Mouse (Mus musculus): ENCODE measurements at regions not wholly inside any gene's neighbourhood (a gene's known extent, or its start where the extent isn't known, plus 50 kb on each side); places are given as distances from the start of the nearest gene placed in this dataset.

- peak; percentile 3 for DNase-seq (ENCODE audit: extremely low read depth, low read depth, low spot score)
- no peak overlapping the region for H3K4me3 ChIP-seq (ENCODE audit: insufficient read depth, low read depth, low read length)
- no peaks in the 10 kb centered on the region for H3K36me3 ChIP-seq (ENCODE audit: control insufficient read depth, insufficient read depth, low read length)
- no peak overlapping the region for H3K9ac ChIP-seq (ENCODE audit: low read depth, low read length)
- H3K79me2 ChIP-seq (ENCODE audit: control insufficient read depth, insufficient read depth, low read length) = no peaks in the 10 kb centered on the region
- no peak overlapping the region for H3K27ac ChIP-seq (replicated peaks; ENCODE audit: insufficient read depth, low read depth, low read length)
- H3K4me1 ChIP-seq (ENCODE audit: control insufficient read depth, insufficient read depth, low read length) = no peaks in the 10 kb centered on the region
- TF ChIP-seq POLR2A (IDR thresholded peaks at IDR 0.05; ENCODE audit: extremely low read depth, insufficient read depth, low read length) = no peak
- TF ChIP-seq CTCF (IDR thresholded peaks at IDR 0.05; ENCODE audit: low read depth, low read length) = peak; percentile 84
- 35% methylated on average over 13 of the region's 13 CpGs for WGBS
- H3K27me3 ChIP-seq (ENCODE audit: control insufficient read depth, insufficient read depth, low read length) = no peaks in the 10 kb centered on the region
Observed at GRCm38 (mm10) chr1:34642304-34642893, 62.9 kb downstream of the Amer3 start.

- no peaks in the 10 kb centered on the region for H3K79me2 ChIP-seq (ENCODE audit: control insufficient read depth, insufficient read depth, low read length)
- H3K4me3 ChIP-seq (ENCODE audit: insufficient read depth, low read depth, low read length) = no peak overlapping the region
- 88% methylated on average over 10 of the region's 10 CpGs for WGBS
- H3K4me1 ChIP-seq (ENCODE audit: control insufficient read depth, insufficient read depth, low read length) = no peaks in the 10 kb centered on the region
- no peaks in the 10 kb centered on the region for H3K36me3 ChIP-seq (ENCODE audit: control insufficient read depth, insufficient read depth, low read length)
- no peaks in the 10 kb centered on the region for H3K27me3 ChIP-seq (ENCODE audit: control insufficient read depth, insufficient read depth, low read length)
- no peak overlapping the region for H3K27ac ChIP-seq (replicated peaks; ENCODE audit: insufficient read depth, low read depth, low read length)
- TF ChIP-seq CTCF (IDR thresholded peaks at IDR 0.05; ENCODE audit: low read depth, low read length) (no peak), POLR2A (IDR thresholded peaks at IDR 0.05; ENCODE audit: extremely low read depth, insufficient read depth, low read length) (no peak)
- no peak for DNase-seq (ENCODE audit: extremely low read depth, low read depth, low spot score)
- no peak overlapping the region for H3K9ac ChIP-seq (ENCODE audit: low read depth, low read length)
Observed at GRCm38 (mm10) chr1:34653963-34654644, 74.6 kb downstream of the Amer3 start.

- H3K4me3 ChIP-seq (ENCODE audit: insufficient read depth, low read depth, low read length) = no peak overlapping the region
- TF ChIP-seq CTCF (IDR thresholded peaks at IDR 0.05; ENCODE audit: low read depth, low read length) = no peak
- TF ChIP-seq POLR2A (IDR thresholded peaks at IDR 0.05; ENCODE audit: extremely low read depth, insufficient read depth, low read length) = no peak
- H3K4me1 ChIP-seq (ENCODE audit: control insufficient read depth, insufficient read depth, low read length) = no peaks in the 10 kb centered on the region
- no peak for DNase-seq (ENCODE audit: extremely low read depth, low read depth, low spot score)
- no peak overlapping the region for H3K9ac ChIP-seq (ENCODE audit: low read depth, low read length)
- H3K79me2 ChIP-seq (ENCODE audit: control insufficient read depth, insufficient read depth, low read length) = no peaks in the 10 kb centered on the region
- no peaks in the 10 kb centered on the region for H3K27me3 ChIP-seq (ENCODE audit: control insufficient read depth, insufficient read depth, low read length)
- H3K36me3 ChIP-seq (ENCODE audit: control insufficient read depth, insufficient read depth, low read length) = no peaks in the 10 kb centered on the region
- H3K27ac ChIP-seq (replicated peaks; ENCODE audit: insufficient read depth, low read depth, low read length) = no peak overlapping the region
Observed at GRCm38 (mm10) chr1:34657481-34657880, 78.0 kb downstream of the Amer3 start.

- TF ChIP-seq CTCF (IDR thresholded peaks at IDR 0.05; ENCODE audit: low read depth, low read length) (no peak), POLR2A (IDR thresholded peaks at IDR 0.05; ENCODE audit: extremely low read depth, insufficient read depth, low read length) (no peak)
- Histone ChIP-seq H3K36me3 (ENCODE audit: control insufficient read depth, insufficient read depth, low read length) (no peaks in the 10 kb centered on the region), H3K27me3 (ENCODE audit: control insufficient read depth, insufficient read depth, low read length) (no peaks in the 10 kb centered on the region), H3K79me2 (ENCODE audit: control insufficient read depth, insufficient read depth, low read length) (no peaks in the 10 kb centered on the region), H3K4me3 (ENCODE audit: insufficient read depth, low read depth, low read length) (no peak overlapping the region), H3K27ac (replicated peaks; ENCODE audit: insufficient read depth, low read depth, low read length) (no peak overlapping the region), H3K4me1 (ENCODE audit: control insufficient read depth, insufficient read depth, low read length) (no peaks in the 10 kb centered on the region), H3K9ac (ENCODE audit: low read depth, low read length) (no peak overlapping the region)
- no peak for DNase-seq (ENCODE audit: extremely low read depth, low read depth, low spot score)
- whole genome bisulfite sequencing = 76% methylated on average over 4 of the region's 4 CpGs
Observed at GRCm38 (mm10) chr1:34663875-34664547, 84.6 kb downstream of the Amer3 start.

- 81% methylated on average over 11 of the region's 11 CpGs for WGBS
- no peaks in the 10 kb centered on the region for H3K4me1 ChIP-seq (ENCODE audit: control insufficient read depth, insufficient read depth, low read length)
- H3K9ac ChIP-seq (ENCODE audit: low read depth, low read length) = no peak overlapping the region
- H3K36me3 ChIP-seq (ENCODE audit: control insufficient read depth, insufficient read depth, low read length) = no peaks in the 10 kb centered on the region
- H3K27ac ChIP-seq (replicated peaks; ENCODE audit: insufficient read depth, low read depth, low read length) = no peak overlapping the region
- no peaks in the 10 kb centered on the region for H3K79me2 ChIP-seq (ENCODE audit: control insufficient read depth, insufficient read depth, low read length)
- TF ChIP-seq POLR2A (IDR thresholded peaks at IDR 0.05; ENCODE audit: extremely low read depth, insufficient read depth, low read length) (no peak), CTCF (IDR thresholded peaks at IDR 0.05; ENCODE audit: low read depth, low read length) (no peak)
- no peak for DNase-seq (ENCODE audit: extremely low read depth, low read depth, low spot score)
- no peak overlapping the region for H3K4me3 ChIP-seq (ENCODE audit: insufficient read depth, low read depth, low read length)
- H3K27me3 ChIP-seq (ENCODE audit: control insufficient read depth, insufficient read depth, low read length) = no peaks in the 10 kb centered on the region
Observed at GRCm38 (mm10) chr1:34664816-34665511, 85.5 kb downstream of the Amer3 start.
